Mouse (Mus musculus): ENCODE measurements around the gene Hist1h2be. TPM values are rescaled to one million over a fixed set of nuclear protein-coding genes. Genes with fewer than 3 reads are reported as not detected.
"Not testable (repeated sequence)": the region's sequence is repeated elsewhere in the genome, so short reads cannot be mapped to it uniquely, and the experiment has no call there.

The Hist1h2be gene
- polyA plus RNA-seq, 1 experiment from 2014 or later, result 3.1 TPM

- not testable (repeated sequence) for H3K9me3 ChIP-seq (ENCODE audit: control insufficient read depth, low read length); H3K27me3 ChIP-seq (ENCODE audit: control insufficient read depth, insufficient read depth, low read length); ATAC-seq (ENCODE audit: low FRiP score, low TSS enrichment); H3K36me3 ChIP-seq (ENCODE audit: control insufficient read depth, insufficient read depth, low read length); H3K4me1 ChIP-seq (ENCODE audit: control insufficient read depth, insufficient read depth, low read length)
- H3K9ac ChIP-seq (ENCODE audit: low read depth, low read length), result peak overlapping the region; percentile 51
- peak overlapping the region; percentile 92 for H3K27ac ChIP-seq (ENCODE audit: low read depth, low read length)
- H3K4me2 ChIP-seq (replicated peaks; ENCODE audit: low read depth, low read length), result peak overlapping the region; percentile 40
- 1% methylated on average over 19 of the region's 41 CpGs for WGBS
- H3K4me3 ChIP-seq (ENCODE audit: low read length), result peak overlapping the region; percentile 43
Observed at GRCm38 (mm10) chr13:23570261-23571021, 50.5 kb downstream of the Hist1h2be start.

GRCm38 (mm10) chr13:23564482-23564881 lies 56.4 kb downstream of the Hist1h2be start:
- ATAC-seq (ENCODE audit: low FRiP score, low TSS enrichment), result no peak

GRCm38 (mm10) chr13:23562699-23563462 lies 58.0 kb downstream of the Hist1h2be start:
- Histone ChIP-seq H3K9me3 (ENCODE audit: control insufficient read depth, low read length) (no peaks in the 10 kb centered on the region), H3K4me3 (ENCODE audit: low read length) (peak overlapping the region; percentile 35), H3K27me3 (ENCODE audit: control insufficient read depth, insufficient read depth, low read length) (no peaks in the 10 kb centered on the region), H3K27ac (ENCODE audit: low read depth, low read length) (peak overlapping the region; percentile 99), H3K9ac (ENCODE audit: low read depth, low read length) (peak overlapping the region; percentile 61), H3K36me3 (ENCODE audit: control insufficient read depth, insufficient read depth, low read length) (no peaks in the 10 kb centered on the region), H3K4me2 (replicated peaks; ENCODE audit: low read depth, low read length) (peak overlapping the region; percentile 59), H3K4me1 (ENCODE audit: control insufficient read depth, insufficient read depth, low read length) (no peaks in the 10 kb centered on the region)
- ATAC-seq (ENCODE audit: low FRiP score, low TSS enrichment), result peak; percentile 80
- 4% methylated on average over 18 of the region's 18 CpGs for WGBS

More at GRCm38 (mm10) chr13:23564482-23564881, 56.4 kb downstream of the Hist1h2be start:
- H3K27ac ChIP-seq (ENCODE audit: low read depth, low read length), result peak overlapping the region; percentile 99
- H3K4me1 ChIP-seq (ENCODE audit: control insufficient read depth, insufficient read depth, low read length), result no peaks in the 10 kb centered on the region
- H3K4me2 ChIP-seq (replicated peaks; ENCODE audit: low read depth, low read length), result no peak overlapping the region
- H3K9me3 ChIP-seq (ENCODE audit: control insufficient read depth, low read length), result no peaks in the 10 kb centered on the region
- no peak overlapping the region for H3K4me3 ChIP-seq (ENCODE audit: low read length)
- no peaks in the 10 kb centered on the region for H3K27me3 ChIP-seq (ENCODE audit: control insufficient read depth, insufficient read depth, low read length)
- WGBS, result 83% methylated on average over 2 of the region's 2 CpGs
- H3K36me3 ChIP-seq (ENCODE audit: control insufficient read depth, insufficient read depth, low read length), result no peaks in the 10 kb centered on the region
- H3K9ac ChIP-seq (ENCODE audit: low read depth, low read length), result no peak overlapping the region

GRCm38 (mm10) chr13:23561883-23562659 lies 58.9 kb downstream of the Hist1h2be start, which contains the start of gene Hist1h3e:
TSS of gene Hist1h3e (minus strand) at chr13:23562369.
- ATAC-seq (ENCODE audit: low FRiP score, low TSS enrichment), result peak; percentile 97
- H3K36me3 ChIP-seq (ENCODE audit: control insufficient read depth, insufficient read depth, low read length); H3K27me3 ChIP-seq (ENCODE audit: control insufficient read depth, insufficient read depth, low read length); H3K4me1 ChIP-seq (ENCODE audit: control insufficient read depth, insufficient read depth, low read length); H3K9me3 ChIP-seq (ENCODE audit: control insufficient read depth, low read length): not testable (repeated sequence)
- Histone ChIP-seq H3K9ac (ENCODE audit: low read depth, low read length) (peak within 1 kb of the TSS; percentile 61), H3K27ac (ENCODE audit: low read depth, low read length) (peak within 1 kb of the TSS; percentile 99), H3K4me3 (ENCODE audit: low read length) (peak within 1 kb of the TSS; percentile 36), H3K4me2 (replicated peaks; ENCODE audit: low read depth, low read length) (peak within 1 kb of the TSS; percentile 59)
- WGBS, result under 1% methylated on average over 53 of the region's 67 CpGs

- not testable (repeated sequence) for H3K9me3 ChIP-seq (ENCODE audit: control insufficient read depth, low read length); H3K4me1 ChIP-seq (ENCODE audit: control insufficient read depth, insufficient read depth, low read length); H3K27me3 ChIP-seq (ENCODE audit: control insufficient read depth, insufficient read depth, low read length); H3K36me3 ChIP-seq (ENCODE audit: control insufficient read depth, insufficient read depth, low read length); H3K4me2 ChIP-seq (replicated peaks; ENCODE audit: low read depth, low read length); ATAC-seq (ENCODE audit: low FRiP score, low TSS enrichment)
- Histone ChIP-seq H3K27ac (ENCODE audit: low read depth, low read length) (peak overlapping the region; percentile 99; the same call in 1 of the 2 replicates), H3K9ac (ENCODE audit: low read depth, low read length) (peak overlapping the region; percentile 61; the same call in 1 of the 2 replicates), H3K4me3 (ENCODE audit: low read length) (peak overlapping the region; percentile 36; the same call in 1 of the 2 replicates)
- 0% methylated on average over 2 of the region's 5 CpGs for WGBS
Observed at GRCm38 (mm10) chr13:23561531-23561882, 59.4 kb downstream of the Hist1h2be start.

- 22% methylated on average over 2 of the region's 2 CpGs for WGBS
Observed at GRCm38 (mm10) chr13:23560699-23561098, 60.2 kb downstream of the Hist1h2be start.

GRCm38 (mm10) chr13:23556906-23557305 lies 64.0 kb downstream of the Hist1h2be start:
- ATAC-seq (ENCODE audit: low FRiP score, low TSS enrichment), result no peak
- no peaks in the 10 kb centered on the region for H3K9me3 ChIP-seq (ENCODE audit: control insufficient read depth, low read length)
- H3K27ac ChIP-seq (ENCODE audit: low read depth, low read length), result peak overlapping the region; percentile 100; the same call in 1 of the 2 replicates
- peak overlapping the region; percentile 40; the same call in 1 of the 2 replicates for H3K9ac ChIP-seq (ENCODE audit: low read depth, low read length)
- no peak overlapping the region for H3K4me3 ChIP-seq (ENCODE audit: low read length)
- H3K36me3 ChIP-seq (ENCODE audit: control insufficient read depth, insufficient read depth, low read length), result no peaks in the 10 kb centered on the region
- H3K4me1 ChIP-seq (ENCODE audit: control insufficient read depth, insufficient read depth, low read length), result peaks cover 10% of the 10 kb centered on the region; the same call in 1 of the 2 replicates
- WGBS, result 72% methylated on average over 3 of the region's 3 CpGs
- H3K4me2 ChIP-seq (replicated peaks; ENCODE audit: low read depth, low read length), result peak overlapping the region; percentile 94
- H3K27me3 ChIP-seq (ENCODE audit: control insufficient read depth, insufficient read depth, low read length), result no peaks in the 10 kb centered on the region

More at GRCm38 (mm10) chr13:23560699-23561098, 60.2 kb downstream of the Hist1h2be start:
- H3K4me1 ChIP-seq (ENCODE audit: control insufficient read depth, insufficient read depth, low read length); H3K36me3 ChIP-seq (ENCODE audit: control insufficient read depth, insufficient read depth, low read length); H3K4me3 ChIP-seq (ENCODE audit: low read length); H3K27me3 ChIP-seq (ENCODE audit: control insufficient read depth, insufficient read depth, low read length); H3K27ac ChIP-seq (ENCODE audit: low read depth, low read length); ATAC-seq (ENCODE audit: low FRiP score, low TSS enrichment); H3K9me3 ChIP-seq (ENCODE audit: control insufficient read depth, low read length): not testable (repeated sequence)
- Histone ChIP-seq H3K9ac (ENCODE audit: low read depth, low read length) (peak overlapping the region; percentile 28; the same call in 1 of the 2 replicates), H3K4me2 (replicated peaks; ENCODE audit: low read depth, low read length) (0 out of 2 replicates have a peak overlapping the region, but pooled peaks have one; percentile 8)

GRCm38 (mm10) chr13:23555839-23556416 lies 65.0 kb downstream of the Hist1h2be start:
- H3K9ac ChIP-seq (ENCODE audit: low read depth, low read length), result peak overlapping the region; percentile 96
- H3K27me3 ChIP-seq (ENCODE audit: control insufficient read depth, insufficient read depth, low read length), result no peaks in the 10 kb centered on the region
- H3K27ac ChIP-seq (ENCODE audit: low read depth, low read length), result peak overlapping the region; percentile 100
- H3K4me3 ChIP-seq (ENCODE audit: low read length), result peak overlapping the region; percentile 68
- H3K9me3 ChIP-seq (ENCODE audit: control insufficient read depth, low read length), result no peaks in the 10 kb centered on the region
- under 1% methylated on average over 18 of the region's 18 CpGs for WGBS
- no peaks in the 10 kb centered on the region for H3K36me3 ChIP-seq (ENCODE audit: control insufficient read depth, insufficient read depth, low read length)
- H3K4me1 ChIP-seq (ENCODE audit: control insufficient read depth, insufficient read depth, low read length), result peaks cover 11% of the 10 kb centered on the region; the same call in 1 of the 2 replicates
- peak; percentile 83 for ATAC-seq (ENCODE audit: low FRiP score, low TSS enrichment)
- H3K4me2 ChIP-seq (replicated peaks; ENCODE audit: low read depth, low read length), result peak overlapping the region; percentile 94

All from kidney, embryonic 14.5 days (tissue).